Mouse (Mus musculus): ENCODE data around the gene Ttll5. TPM values are rescaled to one million over a fixed set of nuclear protein-coding genes. Genes with fewer than 3 reads are reported as not detected.

Gene Ttll5
- polyA plus RNA-seq, 1 experiment from 2014 or later: 9.8 TPM

- Histone ChIP-seq H3K9me3 (replicated peaks) (no peaks in the 10 kb centered on the region; the same call in 1 of the 2 replicates), H3K4me2 (no peak overlapping the region), H3K36me3 (peaks cover 33% of the 10 kb centered on the region), H3K27ac (no peak overlapping the region), H3K9ac (no peak overlapping the region), H3K4me3 (no peak overlapping the region), H3K27me3 (replicated peaks) (no peaks in the 10 kb centered on the region), H3K4me1 (no peaks in the 10 kb centered on the region)
- WGBS (ENCODE audit: insufficient replicate concordance): 85% methylated on average over 5 of the region's 5 CpGs
- ATAC-seq: no peak
Observed at GRCm38 (mm10) chr12:85937384-85937783, 112.9 kb downstream of the Ttll5 start.

- Histone ChIP-seq H3K4me1 (peaks cover 5% of the 10 kb centered on the region; the same call in 1 of the 2 replicates), H3K4me3 (no peak overlapping the region), H3K27ac (no peak overlapping the region), H3K9me3 (replicated peaks) (no peaks in the 10 kb centered on the region), H3K27me3 (replicated peaks) (no peaks in the 10 kb centered on the region), H3K36me3 (peaks cover 19% of the 10 kb centered on the region), H3K9ac (no peak overlapping the region), H3K4me2 (no peak overlapping the region)
- ATAC-seq: no peak
- 56% methylated on average over 10 of the region's 10 CpGs for WGBS (ENCODE audit: insufficient replicate concordance)
Observed at GRCm38 (mm10) chr12:85943456-85943855, 119.0 kb downstream of the Ttll5 start.

DNA sequence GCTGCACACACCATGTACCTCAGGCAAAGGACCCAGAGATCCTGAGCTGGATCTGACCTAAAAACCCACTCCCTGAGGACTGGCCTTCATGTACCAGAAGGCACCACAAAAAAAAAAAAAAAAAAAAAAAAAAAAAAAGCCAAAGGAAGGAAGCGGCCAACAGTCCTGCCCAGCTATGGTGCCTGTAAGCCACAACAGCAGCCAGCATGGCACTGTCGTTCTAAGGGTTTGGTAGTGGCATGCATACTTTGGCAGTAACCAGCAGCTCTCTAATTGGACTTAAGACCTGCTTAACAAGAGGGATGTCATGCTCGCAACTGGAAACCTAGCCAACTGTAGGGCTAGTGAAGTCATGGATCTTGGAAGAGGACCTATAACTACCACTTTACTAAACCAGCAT is 120.0 kb downstream of the Ttll5 start:
- ATAC-seq: no peak
- no peak overlapping the region for H3K4me2 ChIP-seq
- 67% methylated on average over 3 of the region's 3 CpGs for WGBS (ENCODE audit: insufficient replicate concordance)

GRCm38 (mm10) chr12:85947161-85947560 is 122.7 kb downstream of the Ttll5 start:
- no peak overlapping the region for H3K9ac ChIP-seq
- no peaks in the 10 kb centered on the region for H3K9me3 ChIP-seq (replicated peaks)
- no peak overlapping the region for H3K27ac ChIP-seq
- H3K27me3 ChIP-seq (replicated peaks): no peaks in the 10 kb centered on the region
- no peak overlapping the region for H3K4me3 ChIP-seq
- 65% methylated on average over 4 of the region's 4 CpGs for WGBS (ENCODE audit: insufficient replicate concordance)
- no peak for ATAC-seq
- H3K36me3 ChIP-seq: peaks cover 10% of the 10 kb centered on the region
- no peak overlapping the region for H3K4me2 ChIP-seq
- peaks cover 5% of the 10 kb centered on the region; the same call in 1 of the 2 replicates for H3K4me1 ChIP-seq

More for the DNA sequence above, 120.0 kb downstream of the Ttll5 start:
- Histone ChIP-seq H3K9ac (no peak overlapping the region), H3K4me3 (no peak overlapping the region), H3K9me3 (replicated peaks) (no peaks in the 10 kb centered on the region), H3K36me3 (peaks cover 15% of the 10 kb centered on the region), H3K27ac (no peak overlapping the region), H3K27me3 (replicated peaks) (no peaks in the 10 kb centered on the region), H3K4me1 (peaks cover 5% of the 10 kb centered on the region; the same call in 1 of the 2 replicates)

DNA sequence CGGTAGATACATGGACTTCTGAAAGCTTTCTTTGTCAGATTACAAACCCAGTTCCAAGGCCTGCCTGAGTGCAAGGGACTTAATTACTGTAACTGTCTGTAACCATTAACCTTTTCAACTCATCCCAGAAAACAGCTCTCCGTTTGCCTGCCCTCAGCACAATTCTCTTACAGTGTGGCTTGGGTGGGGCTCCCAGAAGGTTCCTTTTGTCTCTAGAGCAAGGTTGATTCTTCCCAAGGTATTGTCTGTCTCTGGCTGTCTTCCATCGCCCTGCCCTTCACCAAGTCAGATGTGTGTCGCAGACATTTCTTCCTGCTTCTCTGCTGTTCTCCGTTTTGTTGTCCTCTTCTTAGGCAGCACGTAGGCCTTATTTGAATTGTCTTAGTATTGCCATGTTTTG is 125.2 kb downstream of the Ttll5 start:
- no peaks in the 10 kb centered on the region for H3K27me3 ChIP-seq (replicated peaks)
- no peaks in the 10 kb centered on the region for H3K9me3 ChIP-seq (replicated peaks)
- H3K4me3 ChIP-seq: no peak overlapping the region

GRCm38 (mm10) chr12:85950371-85950770 is 125.9 kb downstream of the Ttll5 start:
- ATAC-seq: no peak
- H3K36me3 ChIP-seq: peaks cover 6% of the 10 kb centered on the region
- no peak overlapping the region for H3K4me2 ChIP-seq

More for the DNA sequence above, 125.2 kb downstream of the Ttll5 start:
- ATAC-seq: no peak
- Histone ChIP-seq H3K4me1 (no peaks in the 10 kb centered on the region), H3K9ac (no peak overlapping the region), H3K27ac (no peak overlapping the region), H3K4me2 (no peak overlapping the region), H3K36me3 (peaks cover 10% of the 10 kb centered on the region)
- WGBS (ENCODE audit: insufficient replicate concordance): 82% methylated on average over 6 of the region's 6 CpGs

DNA sequence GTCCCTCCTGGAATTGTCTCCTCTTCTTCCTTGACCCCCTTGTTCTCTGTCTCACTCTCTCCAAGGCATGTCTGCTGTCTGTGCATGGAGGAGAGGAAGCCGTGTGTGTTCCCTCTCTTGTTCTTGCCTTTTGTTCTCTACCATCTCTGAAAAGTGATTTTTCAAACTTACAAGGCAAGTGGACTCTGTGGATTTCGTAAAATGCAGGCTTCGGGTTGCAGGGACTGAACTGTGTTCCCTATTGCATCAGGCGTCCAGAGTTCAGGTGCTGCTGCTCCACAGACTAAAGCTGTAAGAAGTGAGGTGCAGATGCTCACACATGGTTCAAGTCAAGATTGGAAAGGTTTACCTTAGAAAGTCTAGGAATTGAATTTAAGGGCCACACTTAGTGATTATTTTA is 126.6 kb downstream of the Ttll5 start:
- H3K9ac ChIP-seq: no peak overlapping the region
- H3K27me3 ChIP-seq (replicated peaks): no peaks in the 10 kb centered on the region
- H3K9me3 ChIP-seq (replicated peaks): no peaks in the 10 kb centered on the region
- H3K27ac ChIP-seq: no peak overlapping the region
- no peaks in the 10 kb centered on the region for H3K4me1 ChIP-seq
- H3K36me3 ChIP-seq: peaks cover 5% of the 10 kb centered on the region; the same call in 1 of the 2 replicates
- 65% methylated on average over 4 of the region's 4 CpGs for WGBS (ENCODE audit: insufficient replicate concordance)
- no peak for ATAC-seq
- H3K4me3 ChIP-seq: no peak overlapping the region
- H3K4me2 ChIP-seq: no peak overlapping the region

More at GRCm38 (mm10) chr12:85950371-85950770, 125.9 kb downstream of the Ttll5 start:
- 76% methylated on average over 6 of the region's 6 CpGs for WGBS (ENCODE audit: insufficient replicate concordance)
- no peaks in the 10 kb centered on the region for H3K27me3 ChIP-seq (replicated peaks)
- no peaks in the 10 kb centered on the region for H3K4me1 ChIP-seq
- H3K9me3 ChIP-seq (replicated peaks): no peaks in the 10 kb centered on the region
- no peak overlapping the region for H3K27ac ChIP-seq
- H3K4me3 ChIP-seq: no peak overlapping the region
- no peak overlapping the region for H3K9ac ChIP-seq

GRCm38 (mm10) chr12:85951822-85952221 is 127.4 kb downstream of the Ttll5 start:
- 85% methylated on average over 1 of the region's 1 CpGs for WGBS (ENCODE audit: insufficient replicate concordance)
- Histone ChIP-seq H3K4me3 (no peak overlapping the region), H3K36me3 (peaks cover 13% of the 10 kb centered on the region), H3K27me3 (replicated peaks) (no peaks in the 10 kb centered on the region), H3K9me3 (replicated peaks) (no peaks in the 10 kb centered on the region), H3K4me2 (no peak overlapping the region), H3K27ac (no peak overlapping the region), H3K9ac (no peak overlapping the region), H3K4me1 (no peaks in the 10 kb centered on the region)
- no peak for ATAC-seq

GRCm38 (mm10) chr12:85952349-85952748 is 127.9 kb downstream of the Ttll5 start:
- no peak for ATAC-seq
- H3K4me1 ChIP-seq: no peaks in the 10 kb centered on the region
- 78% methylated on average over 5 of the region's 5 CpGs for WGBS (ENCODE audit: insufficient replicate concordance)
- peaks cover 16% of the 10 kb centered on the region for H3K36me3 ChIP-seq
- H3K9me3 ChIP-seq (replicated peaks): no peaks in the 10 kb centered on the region
- H3K27ac ChIP-seq: no peak overlapping the region
- H3K9ac ChIP-seq: no peak overlapping the region
- H3K27me3 ChIP-seq (replicated peaks): no peaks in the 10 kb centered on the region
- no peak overlapping the region for H3K4me2 ChIP-seq
- no peak overlapping the region for H3K4me3 ChIP-seq

- Histone ChIP-seq H3K27me3 (replicated peaks) (no peaks in the 10 kb centered on the region), H3K4me3 (no peak overlapping the region), H3K9me3 (replicated peaks) (no peaks in the 10 kb centered on the region), H3K36me3 (peaks cover 30% of the 10 kb centered on the region), H3K27ac (no peak overlapping the region), H3K9ac (no peak overlapping the region), H3K4me1 (no peaks in the 10 kb centered on the region), H3K4me2 (no peak overlapping the region)
- 68% methylated on average over 3 of the region's 3 CpGs for WGBS (ENCODE audit: insufficient replicate concordance)
- no peak for ATAC-seq
Observed at GRCm38 (mm10) chr12:85954167-85954566, 129.7 kb downstream of the Ttll5 start.

DNA sequence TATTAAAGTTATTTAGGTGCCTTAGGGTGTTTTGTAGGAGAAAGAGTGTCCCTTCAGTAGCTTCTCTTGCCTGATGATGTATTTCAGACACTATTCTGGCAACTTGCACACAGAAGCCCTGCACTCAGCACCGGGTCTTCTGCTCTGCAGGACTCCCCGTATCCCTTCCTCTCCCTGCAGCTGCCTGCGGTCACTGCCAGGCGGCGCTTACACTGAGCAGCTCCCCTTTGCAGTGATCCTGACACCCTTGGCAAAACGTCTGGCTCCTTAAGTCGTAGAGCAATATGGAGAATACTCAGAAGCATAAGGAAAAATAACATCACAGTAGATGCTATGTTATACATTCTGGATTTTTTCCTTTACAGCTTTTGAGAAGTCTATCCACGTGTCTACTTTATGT is 130.6 kb downstream of the Ttll5 start:
- Histone ChIP-seq H3K9me3 (replicated peaks) (no peaks in the 10 kb centered on the region), H3K36me3 (peaks cover 30% of the 10 kb centered on the region), H3K4me2 (no peak overlapping the region), H3K27ac (no peak overlapping the region), H3K4me1 (no peaks in the 10 kb centered on the region), H3K27me3 (replicated peaks) (no peaks in the 10 kb centered on the region), H3K4me3 (no peak overlapping the region), H3K9ac (no peak overlapping the region)
- no peak for ATAC-seq
- 82% methylated on average over 8 of the region's 8 CpGs for WGBS (ENCODE audit: insufficient replicate concordance)

GRCm38 (mm10) chr12:85955690-85956089 is 131.2 kb downstream of the Ttll5 start:
- Histone ChIP-seq H3K9ac (no peak overlapping the region), H3K27me3 (replicated peaks) (no peaks in the 10 kb centered on the region), H3K36me3 (peaks cover 30% of the 10 kb centered on the region), H3K4me3 (no peak overlapping the region), H3K4me1 (no peaks in the 10 kb centered on the region), H3K9me3 (replicated peaks) (no peaks in the 10 kb centered on the region), H3K27ac (no peak overlapping the region), H3K4me2 (no peak overlapping the region)
- WGBS (ENCODE audit: insufficient replicate concordance): 49% methylated on average over 3 of the region's 3 CpGs
- ATAC-seq: no peak

DNA sequence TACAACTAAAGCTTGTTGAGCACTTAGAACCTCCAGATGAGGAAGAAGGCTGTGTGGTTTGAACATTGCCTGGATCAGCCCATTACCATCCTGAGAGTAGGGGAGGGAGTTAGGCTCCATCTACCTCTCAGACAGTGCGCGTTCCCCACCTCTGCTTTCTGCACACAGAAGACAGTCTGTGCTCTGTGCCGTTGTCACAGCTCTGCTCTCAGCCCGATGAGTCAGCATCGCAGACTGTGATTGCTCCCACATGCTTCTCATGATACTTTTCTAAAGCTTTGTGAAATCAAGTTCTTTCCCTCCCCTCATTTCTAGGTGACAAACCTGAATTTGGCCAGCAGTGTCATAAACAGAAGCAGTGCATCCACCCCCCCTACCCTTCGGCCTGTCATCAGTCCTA is 131.8 kb downstream of the Ttll5 start:
- H3K9ac ChIP-seq: no peak overlapping the region
- no peak overlapping the region for H3K4me2 ChIP-seq
- no peak overlapping the region for H3K27ac ChIP-seq
- H3K9me3 ChIP-seq (replicated peaks): no peaks in the 10 kb centered on the region
- no peaks in the 10 kb centered on the region for H3K4me1 ChIP-seq
- no peaks in the 10 kb centered on the region for H3K27me3 ChIP-seq (replicated peaks)
- H3K36me3 ChIP-seq: peaks cover 30% of the 10 kb centered on the region
- H3K4me3 ChIP-seq: no peak overlapping the region
- WGBS (ENCODE audit: insufficient replicate concordance): 78% methylated on average over 6 of the region's 6 CpGs
- no peak for ATAC-seq
